In the genomic region with DNA sequence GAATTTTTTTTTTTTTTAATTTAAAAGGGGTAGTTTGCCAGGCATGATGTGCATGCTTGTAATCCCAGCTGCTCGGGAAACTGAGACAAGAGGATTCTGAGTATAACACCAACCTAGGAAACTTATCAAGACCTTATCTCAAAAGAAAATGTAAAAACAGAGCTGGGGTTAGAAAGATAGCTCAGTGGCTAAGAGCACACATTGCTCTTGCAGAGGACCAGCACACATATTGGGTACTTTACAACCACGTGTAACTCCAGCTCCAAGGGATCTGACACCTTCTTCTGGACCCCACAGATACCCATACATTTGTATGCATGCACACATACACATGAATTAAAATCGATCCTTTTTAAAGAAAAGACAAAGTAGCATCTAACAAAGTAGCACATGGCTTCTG, we compare ENCODE assay signal across 32 mouse cellular contexts. TPM values are rescaled to one million over a fixed set of nuclear protein-coding genes. Genes with fewer than 3 reads are reported as not detected.
"Had no signal": no experiment of that assay in that cellular context is flagged by ENCODE, and none has a peak within 500 bp of the region (broad histone marks: within the 10 kb centered on the region; RNA-seq: fewer than 3 reads in every experiment).

No protein-coding gene starts in this region.

- ATAC-seq: hindbrain, postnatal 0 days; liver, postnatal 0 days had no signal

- H3K9me3 ChIP-seq: hindbrain, embryonic 13.5 days; hindbrain, embryonic 15.5 days; kidney, embryonic 15.5 days; limb, embryonic 10.5 days; limb, embryonic 12.5 days; liver, embryonic 15.5 days had no signal

- H3K9ac ChIP-seq: hindbrain, embryonic 13.5 days; hindbrain, embryonic 15.5 days; kidney, embryonic 15.5 days; limb, embryonic 12.5 days; liver, embryonic 15.5 days; liver, postnatal 0 days had no signal

- H3K27ac ChIP-seq: hindbrain, embryonic 13.5 days; hindbrain, embryonic 15.5 days; hindbrain, postnatal 0 days; layer of hippocampus, adult 2 months; left cerebral cortex, adult 2 months; limb, embryonic 10.5 days; limb, embryonic 12.5 days; liver, embryonic 15.5 days had no signal

- DNase-seq: gastrocnemius, postnatal 14 days; gastrocnemius, postnatal 36 days; heart, adult 18-20 months; heart, postnatal 14 days; heart, postnatal 36 days; kidney, adult 11 months; kidney, adult 2 months; kidney, adult 9 months; kidney, postnatal 10 days; kidney, postnatal 25 days; kidney, postnatal 4 days; liver; liver, postnatal 0 days had no signal

- H3K4me2 ChIP-seq: heart, embryonic 11.5 days; hindbrain, embryonic 13.5 days; hindbrain, embryonic 15.5 days; kidney, embryonic 15.5 days; limb, embryonic 12.5 days; liver, embryonic 11.5 days had no signal

- H3K27me3 ChIP-seq: hindbrain, embryonic 13.5 days; hindbrain, embryonic 15.5 days; kidney, embryonic 15.5 days; limb, embryonic 12.5 days; liver, embryonic 15.5 days had no signal

- H3K36me3 ChIP-seq: hindbrain, embryonic 15.5 days had no signal

- H3K4me3 ChIP-seq: hindbrain, embryonic 13.5 days; hindbrain, embryonic 15.5 days; kidney, embryonic 15.5 days; layer of hippocampus, adult 2 months; left cerebral cortex, adult 2 months; limb, embryonic 10.5 days; limb, embryonic 12.5 days; liver, embryonic 15.5 days had no signal

RNA-seq across cellular contexts. Expression of a gene that starts 21.6 kb away (rescaled TPM):
- total RNA-seq: hematopoietic stem cell, adult 5-6 weeks had no signal
- polyA plus RNA-seq: gonadal fat pad, adult 2 months; heart, embryonic 11.5 days; heart, embryonic 14.5 days; hindbrain, embryonic 15.5 days; intestine, embryonic 14.5 days; kidney, adult 2 months; kidney, embryonic 15.5 days; limb, embryonic 10.5 days; limb, embryonic 12.5 days; liver, embryonic 11.5 days; liver, embryonic 15.5 days; liver, postnatal 0 days had no signal

RNA-seq across cellular contexts. Expression of a gene that starts 40.2 kb away (rescaled TPM):
- total RNA-seq: layer of hippocampus, adult 2 months; layer of hippocampus, postnatal 10 days; layer of hippocampus, postnatal 25 days; left cerebral cortex, adult 2 months; left cerebral cortex, postnatal 14 days; left cerebral cortex, postnatal 36 days had no signal
